Mouse (Mus musculus): ENCODE data around the gene Ppm1n.

DNA sequence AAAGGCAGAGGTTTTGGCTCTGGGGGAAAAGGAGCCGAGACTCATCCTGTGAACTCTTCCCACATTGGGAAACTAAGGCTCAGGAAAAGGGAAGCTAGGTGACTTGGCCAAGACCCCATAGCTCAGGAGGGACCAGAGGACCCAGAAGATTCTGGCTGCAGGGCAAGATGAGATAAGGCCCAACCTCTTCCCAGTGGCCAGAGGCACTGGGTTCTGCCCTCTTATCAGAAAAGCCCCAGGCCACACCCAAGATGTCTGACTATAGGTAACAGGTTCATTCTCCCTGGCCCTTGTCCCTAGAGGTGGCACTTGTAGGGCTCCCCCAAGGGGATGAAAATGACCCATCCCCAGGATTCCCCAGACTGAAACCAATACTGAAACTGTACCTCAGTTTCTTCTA lies 33.0 kb downstream of the Ppm1n start:
- TF ChIP-seq CTCF (IDR thresholded peaks at IDR 0.05; ENCODE audit: low read depth): no peak
- no peak for TF ChIP-seq EP300 (IDR thresholded peaks at IDR 0.05; ENCODE audit: low read depth)
